Mouse (Mus musculus) forebrain, embryonic 11.5 days (tissue): ENCODE results near the gene Asic3. TPM values are rescaled to one million over a fixed set of nuclear protein-coding genes. Genes with fewer than 3 reads are reported as not detected.

Experiments
- ATAC-seq: fragments of 200-750 bp; cut with Nextera tagmentation; replicated peaks from 2 replicates; pipeline ENCODE4 v1.8.0; 2017; ENCODE audit warnings: moderate TSS enrichment; ENCODE audit not compliant: low FRiP score
- DNase-seq: peaks from one replicate; pipeline ENCODE4 v3.0.0-alpha.2; 2017; ENCODE audit warnings: low spot score
- H3K27ac ChIP-seq: fragments of 300-500 bp; sonication (generic); 2 replicates; pipeline ENCODE4 v1.5.1; 2014; ENCODE audit warnings: low read depth, low read length
- H3K27me3 ChIP-seq: fragments of 300-500 bp; sonication (generic); 2 replicates; pipeline ENCODE4 v1.6.1; 2014; ENCODE audit warnings: mild to moderate bottlenecking, low read length, mixed read lengths; ENCODE audit not compliant: control insufficient read depth, insufficient read depth
- H3K36me3 ChIP-seq: fragments of 300-500 bp; sonication (generic); 2 replicates; pipeline ENCODE4 v1.6.1; 2014; ENCODE audit warnings: mild to moderate bottlenecking, low read length, moderate library complexity, mixed read lengths; ENCODE audit not compliant: control insufficient read depth, insufficient read depth
- H3K4me1 ChIP-seq: fragments of 300-500 bp; sonication (generic); replicated peaks from 2 replicates; pipeline ENCODE4 v1.6.1; 2014; ENCODE audit warnings: low read length, mixed read lengths; ENCODE audit not compliant: control insufficient read depth, insufficient read depth
- H3K4me2 ChIP-seq: fragments of 300-500 bp; sonication (generic); 2 replicates; pipeline ENCODE4 v1.6.1; 2014; ENCODE audit warnings: low read depth, mild to moderate bottlenecking, low read length, moderate library complexity, mixed read lengths; ENCODE audit not compliant: severe bottlenecking
- H3K4me3 ChIP-seq: fragments of 300-500 bp; sonication (generic); 2 replicates; pipeline ENCODE4 v1.5.1; 2014; ENCODE audit warnings: low read depth, low read length
- H3K9ac ChIP-seq: fragments of 300-500 bp; sonication (generic); 2 replicates; pipeline ENCODE4 v1.6.1; 2014; ENCODE audit warnings: low read length
- H3K9me3 ChIP-seq: fragments of 300-500 bp; sonication (generic); 2 replicates; pipeline ENCODE4 v1.6.1; 2016; ENCODE audit warnings: low read length, mixed read lengths; ENCODE audit not compliant: control insufficient read depth
- WGBS: fragments of 180-500 bp; shearing (Covaris S2); extraction: QIAGEN DNeasy Blood & Tissue Kit; methylation state at CpG from one replicate; pipeline ENCODE4 v1.1.7; 2014; 5-methylcytosine and 5-hydroxymethylcytosine counted together
- polyA plus RNA-seq: library from polyadenylated mRNA; unstranded; fragments of >200 nt; fragmentation: Nextera tagmentation; extraction: Ambion mirVana; gene quantifications from 2 replicates; pipeline ENCODE4 v1.2.1, GENCODE M21; 2014

Asic3 gene
- not detected in 2 replicates for polyA plus RNA-seq

DNA sequence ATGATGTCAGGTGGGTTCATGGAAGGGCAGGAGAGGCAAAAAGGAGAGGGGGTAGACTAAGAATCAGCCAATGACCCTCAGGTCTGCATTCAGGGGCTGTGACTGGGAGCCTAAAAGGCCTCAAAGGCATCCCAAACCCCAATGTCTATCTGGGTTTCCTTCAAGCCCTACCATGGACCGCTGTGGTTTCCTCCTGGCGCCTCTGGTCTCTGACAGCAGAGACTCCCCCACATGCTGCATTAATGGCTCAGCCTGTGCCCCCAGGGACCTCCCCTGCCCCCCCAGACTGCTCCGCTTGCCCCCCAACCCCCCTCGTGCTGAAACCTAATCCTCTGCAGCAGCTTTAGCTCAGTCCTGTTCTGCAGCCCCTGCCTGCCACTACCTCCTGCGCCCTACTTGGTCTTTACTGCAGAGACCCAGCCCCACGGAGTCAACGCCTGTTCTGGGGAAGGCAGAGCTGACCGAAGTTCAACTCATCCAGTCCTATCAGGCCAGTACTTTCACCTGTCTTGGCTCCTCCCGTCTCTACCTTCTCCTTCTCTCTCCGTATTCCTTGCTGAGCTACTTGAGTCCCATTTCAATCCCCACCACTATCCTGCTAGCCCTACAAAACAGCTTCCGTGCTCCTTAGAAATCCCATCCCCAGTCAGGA lies at the start of gene Asic3:
Gene Asic3, plus strand, starts transcription at position 351 of the 652 bp plus-strand sequence.
- ATAC-seq (no peak), DNase-seq (no peak)
- H3K36me3 ChIP-seq = no peaks in the 10 kb centered on the region
- WGBS = 50% methylated on average over 11 of the region's 11 CpGs
- H3K27ac ChIP-seq = no peak within 1 kb of the TSS
- no peak within 1 kb of the TSS for H3K4me3 ChIP-seq
- H3K27me3 ChIP-seq = no peaks in the 10 kb centered on the region
- no peak within 1 kb of the TSS for H3K9ac ChIP-seq
- H3K4me1 ChIP-seq = no peaks in the 10 kb centered on the region; the same call in 1 of the 2 replicates
- H3K9me3 ChIP-seq = no peaks in the 10 kb centered on the region
- H3K4me2 ChIP-seq = no peak within 1 kb of the TSS

DNA sequence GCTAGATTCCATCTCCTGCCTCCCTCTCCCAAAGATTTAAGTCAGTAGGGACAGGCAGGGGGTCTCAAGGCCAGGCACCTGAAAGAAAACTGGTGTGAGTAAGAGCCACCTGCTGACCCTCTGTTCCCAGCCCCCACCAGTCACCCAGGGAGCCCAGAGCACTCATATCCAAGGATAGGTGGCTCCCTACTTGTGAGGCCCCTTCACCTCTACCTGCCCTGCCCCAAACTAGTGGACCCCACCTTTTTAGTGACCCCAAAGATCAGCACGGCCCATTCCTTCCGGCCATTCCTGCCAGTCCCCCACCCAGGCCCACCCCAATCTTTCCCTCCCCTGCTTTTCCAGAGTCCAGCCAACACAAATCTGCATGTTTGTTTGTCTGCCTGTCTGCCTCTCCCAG lies 49.7 kb upstream of the Asic3 start:
- DNase-seq = no peak
- 73% methylated on average over 2 of the region's 2 CpGs for WGBS
- no peak for ATAC-seq
- Histone ChIP-seq H3K4me1 (no peaks in the 10 kb centered on the region), H3K27ac (no peak overlapping the region), H3K9ac (no peak overlapping the region), H3K36me3 (no peaks in the 10 kb centered on the region), H3K4me2 (no peak overlapping the region), H3K27me3 (no peaks in the 10 kb centered on the region), H3K4me3 (no peak overlapping the region), H3K9me3 (no peaks in the 10 kb centered on the region)

DNA sequence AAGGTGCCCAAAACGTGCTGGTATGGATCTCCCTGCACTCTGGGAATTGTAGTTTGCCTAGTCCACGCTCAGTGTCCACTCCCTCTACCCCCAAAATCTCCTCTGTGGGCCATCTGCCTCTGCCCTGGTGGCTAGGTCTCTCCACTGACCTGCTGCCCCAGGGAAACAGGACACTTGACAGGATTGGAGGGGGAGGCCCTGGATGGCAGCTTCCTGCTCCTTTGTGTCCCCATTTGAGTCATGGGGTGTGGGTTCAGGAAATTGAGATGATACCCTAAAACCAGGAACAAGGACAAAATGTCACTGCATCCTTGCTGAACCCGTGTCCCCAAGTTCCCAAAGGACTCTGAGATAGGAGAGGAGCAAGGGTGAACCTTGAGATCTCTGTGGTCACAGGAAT lies 49.1 kb upstream of the Asic3 start:
- Histone ChIP-seq H3K9me3 (no peaks in the 10 kb centered on the region), H3K4me2 (no peak overlapping the region), H3K27ac (no peak overlapping the region), H3K4me1 (no peaks in the 10 kb centered on the region), H3K27me3 (no peaks in the 10 kb centered on the region), H3K4me3 (no peak overlapping the region), H3K36me3 (no peaks in the 10 kb centered on the region), H3K9ac (no peak overlapping the region)
- WGBS = 50% methylated on average over 3 of the region's 3 CpGs
- no peak for DNase-seq
- no peak for ATAC-seq

DNA sequence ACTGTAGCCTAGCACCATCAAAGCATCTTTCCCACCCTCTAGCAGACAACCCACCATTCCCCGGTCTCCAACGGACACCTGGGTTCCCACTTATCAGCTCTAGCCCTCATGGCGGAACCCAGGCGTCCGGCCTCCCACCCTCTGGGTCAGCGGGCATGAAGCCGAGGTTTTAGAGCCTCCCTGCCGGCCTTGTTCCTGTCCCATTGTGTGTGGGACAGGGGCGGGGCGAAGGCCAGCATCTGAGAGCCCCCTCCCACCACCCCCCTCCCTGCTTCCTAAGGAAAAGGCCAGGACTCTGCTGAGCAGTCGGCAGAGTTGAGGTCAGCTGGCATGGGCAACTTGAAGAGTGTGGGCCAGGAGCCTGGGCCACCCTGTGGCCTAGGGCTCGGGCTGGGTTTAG lies 48.7 kb upstream of the Asic3 start, which contains the start of gene Nos3:
Gene Nos3, plus strand, starts transcription at position 303 of the 400 bp plus-strand sequence.
- no peak for ATAC-seq
- WGBS = 35% methylated on average over 12 of the region's 12 CpGs
- no peak within 1 kb of the TSS for H3K4me2 ChIP-seq
- DNase-seq = no peak
- H3K9me3 ChIP-seq = no peaks in the 10 kb centered on the region
- no peak within 1 kb of the TSS for H3K27ac ChIP-seq
- no peaks in the 10 kb centered on the region for H3K27me3 ChIP-seq
- H3K36me3 ChIP-seq = no peaks in the 10 kb centered on the region
- H3K4me3 ChIP-seq = no peak within 1 kb of the TSS
- no peak within 1 kb of the TSS for H3K9ac ChIP-seq
- no peaks in the 10 kb centered on the region for H3K4me1 ChIP-seq

DNA sequence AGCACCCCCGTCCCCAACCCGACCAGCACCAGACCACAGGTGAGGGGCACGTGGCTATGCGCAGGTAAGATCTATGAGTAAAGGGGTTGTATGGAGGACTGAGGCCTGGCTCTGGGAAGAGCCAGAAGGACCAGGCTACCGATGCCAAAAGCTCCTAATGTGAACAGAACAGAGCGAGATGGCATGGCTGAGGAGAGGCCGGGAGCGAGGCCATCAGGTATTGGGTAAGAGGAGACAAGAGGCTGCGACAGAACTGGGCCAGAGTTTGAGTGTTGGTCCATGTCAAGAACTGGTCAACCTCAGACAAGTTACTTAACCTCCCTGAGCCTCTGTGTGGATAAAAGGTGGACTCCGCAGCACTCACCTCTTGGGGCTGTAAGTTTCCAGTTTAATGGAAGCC lies 48.2 kb upstream of the Asic3 start:
- no peak overlapping the region for H3K4me3 ChIP-seq
- DNase-seq (no peak), ATAC-seq (no peak)
- no peaks in the 10 kb centered on the region for H3K27me3 ChIP-seq
- 90% methylated on average over 10 of the region's 10 CpGs for WGBS
- H3K9me3 ChIP-seq = no peaks in the 10 kb centered on the region
- H3K36me3 ChIP-seq = no peaks in the 10 kb centered on the region
- no peak overlapping the region for H3K27ac ChIP-seq
- no peaks in the 10 kb centered on the region for H3K4me1 ChIP-seq
- no peak overlapping the region for H3K4me2 ChIP-seq
- no peak overlapping the region for H3K9ac ChIP-seq

DNA sequence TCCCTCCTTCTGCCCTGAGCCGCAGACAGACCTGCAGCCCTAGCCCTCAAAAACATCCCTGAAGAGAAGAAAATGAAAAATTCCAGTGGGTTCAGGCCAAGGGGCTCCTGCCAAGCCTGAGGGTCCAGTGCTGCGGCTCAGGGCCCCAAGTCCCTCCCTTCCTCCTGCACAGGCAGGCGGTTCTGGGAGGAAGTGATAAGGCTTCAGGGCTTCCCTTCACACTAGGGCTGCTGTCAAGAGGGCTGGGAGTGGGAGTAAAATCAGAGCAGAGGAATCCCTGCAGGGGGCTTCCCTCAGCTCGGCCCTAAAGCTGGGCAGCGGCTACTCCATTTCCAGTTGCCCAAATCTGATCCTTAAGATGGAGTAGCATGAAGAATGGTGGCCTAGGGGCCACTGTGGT lies 47.7 kb upstream of the Asic3 start:
- no peak for DNase-seq
- H3K9ac ChIP-seq = no peak overlapping the region
- WGBS = 49% methylated on average over 5 of the region's 5 CpGs
- H3K36me3 ChIP-seq = no peaks in the 10 kb centered on the region
- no peaks in the 10 kb centered on the region for H3K27me3 ChIP-seq
- H3K27ac ChIP-seq = no peak overlapping the region
- H3K4me3 ChIP-seq = no peak overlapping the region
- H3K4me1 ChIP-seq = no peaks in the 10 kb centered on the region
- no peaks in the 10 kb centered on the region for H3K9me3 ChIP-seq
- H3K4me2 ChIP-seq = no peak overlapping the region
- no peak for ATAC-seq

DNA sequence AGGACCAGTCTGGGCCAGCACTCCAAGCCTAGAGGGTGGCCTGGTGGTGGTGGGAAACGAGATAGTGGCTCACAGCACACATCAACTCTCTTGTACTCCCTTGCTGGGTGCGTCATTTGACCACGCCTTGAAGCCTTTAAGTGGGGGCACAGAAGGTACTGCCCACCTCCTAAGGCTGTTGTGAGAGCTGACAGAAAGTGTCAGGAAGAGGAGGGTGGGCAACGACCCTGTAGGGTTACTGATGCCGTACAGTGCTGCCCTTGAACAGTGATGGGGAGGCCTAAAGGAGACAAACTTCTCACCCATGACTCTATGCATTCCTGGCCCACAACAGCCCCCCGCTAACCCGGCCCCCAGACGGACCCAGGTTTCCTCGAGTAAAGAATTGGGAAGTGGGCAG lies 46.8 kb upstream of the Asic3 start:
- no peaks in the 10 kb centered on the region for H3K36me3 ChIP-seq
- H3K4me1 ChIP-seq = no peaks in the 10 kb centered on the region
- WGBS = 83% methylated on average over 9 of the region's 9 CpGs
- H3K9ac ChIP-seq = no peak overlapping the region
- ATAC-seq (no peak), DNase-seq (no peak)
- no peak overlapping the region for H3K4me3 ChIP-seq
- no peaks in the 10 kb centered on the region for H3K9me3 ChIP-seq
- H3K4me2 ChIP-seq = no peak overlapping the region
- H3K27me3 ChIP-seq = no peaks in the 10 kb centered on the region
- H3K27ac ChIP-seq = no peak overlapping the region

DNA sequence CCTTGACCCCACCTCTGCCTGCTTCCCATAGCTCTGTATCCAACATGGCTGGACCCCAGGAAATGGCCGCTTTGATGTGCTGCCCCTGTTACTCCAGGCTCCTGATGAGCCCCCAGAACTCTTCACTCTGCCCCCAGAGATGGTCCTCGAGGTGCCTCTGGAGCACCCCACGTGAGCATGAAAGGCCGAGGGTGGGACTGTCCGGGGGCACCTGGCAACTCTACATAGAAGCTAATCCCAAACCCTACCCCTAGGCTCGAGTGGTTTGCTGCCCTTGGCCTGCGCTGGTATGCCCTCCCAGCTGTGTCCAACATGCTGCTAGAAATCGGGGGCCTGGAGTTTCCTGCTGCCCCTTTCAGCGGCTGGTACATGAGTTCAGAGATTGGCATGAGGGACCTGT lies 43.4 kb upstream of the Asic3 start:
- no peaks in the 10 kb centered on the region for H3K36me3 ChIP-seq
- ATAC-seq = no peak
- 90% methylated on average over 9 of the region's 9 CpGs for WGBS

DNA sequence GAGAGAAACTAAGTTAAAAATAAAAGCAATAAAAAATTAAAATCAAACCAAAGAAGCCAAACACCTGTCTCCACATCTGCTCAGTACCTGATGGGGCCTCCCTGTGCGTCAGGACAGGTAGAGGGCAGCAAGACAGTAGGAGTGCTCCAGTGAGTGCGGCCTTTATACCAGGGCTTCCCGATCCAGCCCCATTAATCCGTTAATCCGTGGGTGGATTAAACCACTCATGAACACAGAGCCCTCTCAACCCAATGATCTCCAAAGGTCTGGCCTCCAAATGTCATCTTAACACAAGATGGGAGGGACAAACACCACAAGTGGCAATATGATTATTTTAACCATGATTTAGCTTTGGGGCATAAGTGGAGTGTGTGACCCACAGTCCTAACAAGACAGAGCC lies 39.4 kb upstream of the Asic3 start:
- Histone ChIP-seq H3K4me2 (no peak overlapping the region), H3K9me3 (no peaks in the 10 kb centered on the region), H3K4me3 (no peak overlapping the region), H3K36me3 (no peaks in the 10 kb centered on the region), H3K4me1 (no peaks in the 10 kb centered on the region), H3K27ac (no peak overlapping the region), H3K9ac (no peak overlapping the region), H3K27me3 (no peaks in the 10 kb centered on the region)
- no peak for ATAC-seq
- WGBS = 55% methylated on average over 5 of the region's 5 CpGs
- no peak for DNase-seq

More for the DNA sequence above, 43.4 kb upstream of the Asic3 start:
- Histone ChIP-seq H3K4me1 (no peaks in the 10 kb centered on the region), H3K4me3 (no peak overlapping the region), H3K9ac (no peak overlapping the region), H3K27me3 (no peaks in the 10 kb centered on the region), H3K4me2 (no peak overlapping the region), H3K27ac (no peak overlapping the region), H3K9me3 (no peaks in the 10 kb centered on the region)
- DNase-seq = no peak
